Mouse (Mus musculus) embryonic fibroblast, embryonic 13.5 days (primary cell): Measurements from ENCODE around the gene Xpnpep3. TPM values are rescaled to one million over a fixed set of nuclear protein-coding genes. Genes with fewer than 3 reads are reported as not detected.
"Not testable (repeated sequence)": the region's sequence is repeated elsewhere in the genome, so short reads cannot be mapped to it uniquely, and the experiment has no call there.

Source experiments
- H3K27ac ChIP-seq: 2 replicates; pipeline ENCODE4 v1.5.1; 2012; ENCODE audit warnings: low read length, control low read depth, inconsistent platforms; ENCODE audit not compliant: insufficient read depth
- H3K4me1 ChIP-seq: 2 replicates; pipeline ENCODE4 v1.6.1; 2011; ENCODE audit warnings: low read length; ENCODE audit not compliant: control insufficient read depth, insufficient read depth
- H3K4me3 ChIP-seq: 2 replicates; pipeline ENCODE4 v1.5.1; 2011; ENCODE audit warnings: mild to moderate bottlenecking, control low read depth, low read length; ENCODE audit not compliant: insufficient read depth
- CTCF ChIP-seq: IDR thresholded peaks from 2 replicates; pipeline ENCODE4 v1.5.1; 2011; ENCODE audit warnings: mild to moderate bottlenecking, control low read depth, low read length, moderate library complexity, borderline replicate concordance; ENCODE audit not compliant: insufficient read depth
- POLR2A ChIP-seq: IDR thresholded peaks from 2 replicates; pipeline ENCODE4 v1.6.1; 2011; ENCODE audit warnings: low read depth, mild to moderate bottlenecking, control low read depth, low read length, moderate library complexity
- polyA plus RNA-seq: library from polyadenylated mRNA; stranded (reverse); fragments of >200 nt; gene quantifications from 2 replicates; pipeline ENCODE4 v1.2.4, GENCODE M21; 2011; ENCODE audit warnings: low read depth; ENCODE audit not compliant: missing spikeins, insufficient read length

Gene Xpnpep3
- polyA plus RNA-seq, 1 experiment = 21.8 TPM

GRCm38 (mm10) chr15:81394211-81394915 is 5.6 kb upstream of the Xpnpep3 start:
- no peaks in the 10 kb centered on the region for H3K4me1 ChIP-seq
- no peak overlapping the region for H3K27ac ChIP-seq
- no peak overlapping the region for H3K4me3 ChIP-seq
- TF ChIP-seq CTCF (no peak), POLR2A (no peak)

DNA sequence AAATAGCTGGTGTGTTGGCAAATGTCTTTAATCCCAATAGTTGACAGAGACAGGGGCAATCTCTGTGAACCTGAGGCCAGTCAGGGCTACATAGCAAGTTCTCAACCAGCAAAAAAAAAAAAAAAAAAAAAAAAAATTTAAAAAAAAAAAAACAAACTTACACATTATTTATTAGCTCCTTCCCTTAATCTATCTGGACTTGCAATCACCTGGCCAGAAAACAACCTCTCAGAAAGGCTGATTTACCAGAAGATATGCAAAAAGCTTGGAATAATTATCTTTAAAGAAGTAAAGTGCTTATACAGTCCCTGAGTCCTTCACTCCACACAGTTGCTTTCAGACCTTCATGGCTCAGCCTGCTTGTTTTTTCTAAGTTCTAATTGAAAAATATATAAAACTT is 1.7 kb upstream of the Xpnpep3 start:
- TF ChIP-seq CTCF (no peak), POLR2A (no peak)
- Histone ChIP-seq H3K4me1 (peaks cover 4% of the 10 kb centered on the region; the same call in 1 of the 2 replicates), H3K27ac (no peak overlapping the region), H3K4me3 (peak overlapping the region; percentile 81)

GRCm38 (mm10) chr15:81399297-81399637 is 671 bp upstream of the Xpnpep3 start:
- TF ChIP-seq POLR2A = no peak
- no peak for TF ChIP-seq CTCF
- peaks cover 4% of the 10 kb centered on the region; the same call in 1 of the 2 replicates for H3K4me1 ChIP-seq

DNA sequence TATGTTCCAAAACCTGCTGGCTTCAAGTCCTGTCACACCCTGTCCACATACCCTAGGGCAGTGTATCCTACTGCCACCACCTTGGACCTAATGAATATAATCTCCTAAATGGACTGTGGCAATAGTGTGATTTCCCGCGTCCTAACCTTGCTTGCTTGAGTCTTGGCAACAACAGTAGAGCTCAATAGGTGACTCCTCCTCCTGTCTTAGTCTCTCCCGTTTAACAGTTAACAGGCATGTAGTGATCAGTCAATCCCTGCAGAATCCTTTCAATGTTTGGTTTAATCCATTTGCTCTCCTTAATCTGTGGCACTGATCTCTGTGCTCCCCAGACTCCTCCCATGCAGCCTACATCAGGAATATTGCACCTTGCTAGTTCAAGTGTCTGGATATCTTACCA is 5.1 kb downstream of the Xpnpep3 start:
- no peak for TF ChIP-seq POLR2A
- no peak for TF ChIP-seq CTCF
- Histone ChIP-seq H3K4me1 (peaks cover 4% of the 10 kb centered on the region; the same call in 1 of the 2 replicates), H3K4me3 (no peak overlapping the region), H3K27ac (no peak overlapping the region)

More at GRCm38 (mm10) chr15:81399297-81399637, 671 bp upstream of the Xpnpep3 start:
- Histone ChIP-seq H3K4me3 (peak overlapping the region; percentile 81), H3K27ac (peak overlapping the region; percentile 64)

- Histone ChIP-seq H3K4me1 (no peaks in the 10 kb centered on the region), H3K4me3 (no peak within 1 kb of the TSS), H3K27ac (no peak within 1 kb of the TSS)
- TF ChIP-seq POLR2A = no peak
These were observed 8.3 kb downstream of the Xpnpep3 start, which contains the start of gene Dnajb7 for GRCm38 (mm10) chr15:81408199-81408598. Gene Dnajb7, minus strand, starts transcription at chr15:81408299.

- not testable (repeated sequence) for H3K27ac ChIP-seq, H3K4me3 ChIP-seq, H3K4me1 ChIP-seq
These were observed 16.9 kb downstream of the Xpnpep3 start for GRCm38 (mm10) chr15:81416763-81417310.

DNA sequence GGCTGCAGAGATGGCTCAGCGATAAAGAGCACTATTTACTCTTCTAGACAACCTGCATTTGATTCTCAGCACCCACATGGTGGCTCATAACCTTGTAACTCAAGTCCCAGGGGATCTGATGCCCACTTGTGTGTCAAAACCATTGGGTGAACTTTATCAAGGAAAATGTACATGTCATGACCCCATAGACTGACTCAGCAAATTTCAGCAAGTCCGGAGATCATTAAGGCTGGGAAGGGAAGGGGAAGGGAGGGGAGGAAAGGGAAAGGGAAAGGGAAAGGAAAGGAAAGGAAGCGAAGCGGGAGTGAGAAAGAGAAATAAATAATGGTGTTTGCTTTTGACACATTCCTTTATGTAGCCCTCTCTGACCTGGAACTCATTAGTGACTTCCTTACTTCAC is 18.1 kb downstream of the Xpnpep3 start:
- Histone ChIP-seq H3K4me3 (no peak overlapping the region), H3K4me1 (no peaks in the 10 kb centered on the region), H3K27ac (no peak overlapping the region)
- TF ChIP-seq POLR2A (no peak), CTCF (no peak)

GRCm38 (mm10) chr15:81421454-81421853 is 21.5 kb downstream of the Xpnpep3 start:
- no peak overlapping the region for H3K4me3 ChIP-seq
- no peak overlapping the region for H3K27ac ChIP-seq
- TF ChIP-seq CTCF (no peak), POLR2A (no peak)
- H3K4me1 ChIP-seq = no peaks in the 10 kb centered on the region

DNA sequence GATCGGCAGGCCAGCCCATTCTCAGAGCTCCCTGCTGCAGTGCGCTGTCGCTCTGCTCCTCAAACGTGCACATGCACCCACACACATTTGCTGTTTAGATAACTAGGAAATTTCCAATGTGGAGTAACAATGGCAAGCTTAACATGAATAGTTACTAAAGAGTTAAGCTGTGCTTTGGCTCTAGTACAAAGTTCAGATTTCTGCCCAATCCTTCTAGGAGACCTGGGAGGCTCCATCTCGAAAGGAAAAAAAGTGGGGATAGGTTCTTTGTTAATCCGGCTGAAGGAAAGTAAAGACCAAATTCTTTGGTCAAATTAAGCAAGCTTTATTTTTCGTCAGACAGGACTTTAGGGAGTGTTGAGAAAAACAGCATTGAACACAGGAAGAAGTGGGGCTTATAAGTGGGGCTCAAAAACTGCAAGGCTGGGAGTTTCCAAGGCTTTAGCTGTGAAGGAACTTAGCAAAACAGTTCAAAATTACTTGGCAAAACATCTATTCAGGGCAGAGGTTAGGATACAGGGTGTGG is 22.3 kb downstream of the Xpnpep3 start:
- H3K4me3 ChIP-seq = no peak overlapping the region
- no peak for TF ChIP-seq CTCF
- no peak for TF ChIP-seq POLR2A
- no peak overlapping the region for H3K27ac ChIP-seq
- H3K4me1 ChIP-seq = no peaks in the 10 kb centered on the region

- Histone ChIP-seq H3K4me1 (no peaks in the 10 kb centered on the region), H3K27ac (no peak overlapping the region), H3K4me3 (no peak overlapping the region)
- TF ChIP-seq CTCF (no peak), POLR2A (no peak)
These were observed 25.4 kb downstream of the Xpnpep3 start for GRCm38 (mm10) chr15:81425311-81425710.
